Mouse (Mus musculus) inflammation-experienced regulatory T-cells, adult 6 months (primary cell): ENCODE results near the gene Zkscan1. TPM values are rescaled to one million over a fixed set of nuclear protein-coding genes. Genes with fewer than 3 reads are reported as not detected.
"Not testable (repeated sequence)": the region's sequence is repeated elsewhere in the genome, so short reads cannot be mapped to it uniquely, and the experiment has no call there.

ENCODE experiments used
- ATAC-seq: one replicate; pipeline ENCODE4 v1.8.0; 2017
- polyA plus RNA-seq, 3 experiments: library from polyadenylated mRNA; unstranded; fragments of 100-300 nt; shearing (Covaris generic); gene quantifications; one replicate each; pipeline ENCODE4 v1.2.1; 2017

Gene Zkscan1
- polyA plus RNA-seq = 10 to 100 TPM in 2 of 3 experiments, 1 to 10 TPM in 1; 9.7 to 11.1 (median 11.0) TPM

DNA sequence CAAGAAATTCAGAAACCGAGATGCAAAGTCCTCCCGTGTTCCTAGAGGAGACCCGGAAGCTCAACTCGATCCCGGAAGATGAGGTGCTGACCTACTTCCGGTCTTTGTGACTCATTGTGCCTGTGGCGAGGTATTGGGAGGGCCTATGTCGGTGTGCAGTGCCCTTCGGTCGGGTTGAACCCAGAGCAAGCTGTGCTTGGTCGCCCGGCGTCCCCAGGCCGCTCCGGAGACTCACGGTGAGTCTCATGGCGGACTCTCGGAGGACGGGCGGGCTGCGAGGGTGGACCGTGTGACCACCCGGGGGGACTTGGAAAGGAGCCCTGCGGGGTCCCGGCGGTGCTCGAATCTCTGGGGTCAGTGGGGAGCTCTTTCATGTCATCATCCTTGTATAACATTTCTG is at the start of gene Zkscan1:
Zkscan1 (plus strand) TSS at position 89 of the 400 bp plus-strand sequence.
- ATAC-seq = peak; percentile 100

DNA sequence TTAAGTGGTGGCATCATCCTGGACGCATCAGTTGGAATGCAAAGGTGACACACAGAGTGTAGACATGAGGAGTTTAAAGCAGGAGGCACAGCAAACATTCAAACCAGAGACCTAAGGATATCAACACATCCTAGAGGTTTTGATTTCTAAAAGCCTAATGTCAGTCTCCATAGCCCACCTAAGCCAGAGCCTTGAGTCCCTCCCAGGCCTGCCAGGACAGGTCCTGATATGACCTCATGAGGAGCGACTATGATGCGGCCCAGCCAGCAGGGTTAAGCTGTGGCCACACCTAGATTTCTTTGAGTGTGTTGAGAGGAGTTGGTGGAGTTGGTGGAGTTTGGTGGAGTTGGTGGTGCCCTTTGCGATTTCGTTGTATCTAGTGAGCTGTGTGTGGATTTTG is 32.0 kb upstream of the Zkscan1 start, which contains the start of gene Smok3c:
Smok3c (plus strand) TSS at position 301 of the 400 bp plus-strand sequence.
- ATAC-seq = not testable (repeated sequence)

DNA sequence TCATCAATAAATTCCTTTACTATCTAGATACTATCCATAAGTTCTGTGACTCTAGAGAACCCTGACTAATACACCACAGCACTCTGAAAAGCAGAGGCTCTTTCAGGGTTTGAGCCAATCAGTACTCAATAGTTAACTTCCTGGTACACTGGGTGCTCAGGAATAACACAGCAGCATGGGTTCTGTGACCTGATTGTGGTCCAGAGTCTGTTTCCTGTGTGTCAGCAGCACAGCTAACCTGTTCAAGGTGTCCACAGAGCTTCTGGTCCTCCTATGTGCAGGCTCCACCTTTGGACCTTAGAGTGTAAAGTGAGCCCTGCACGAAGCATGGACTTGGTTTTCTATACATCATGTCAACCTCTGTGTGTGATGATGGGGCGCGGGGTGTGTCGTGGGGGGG is 11.1 kb upstream of the Zkscan1 start:
- no peak for ATAC-seq

DNA sequence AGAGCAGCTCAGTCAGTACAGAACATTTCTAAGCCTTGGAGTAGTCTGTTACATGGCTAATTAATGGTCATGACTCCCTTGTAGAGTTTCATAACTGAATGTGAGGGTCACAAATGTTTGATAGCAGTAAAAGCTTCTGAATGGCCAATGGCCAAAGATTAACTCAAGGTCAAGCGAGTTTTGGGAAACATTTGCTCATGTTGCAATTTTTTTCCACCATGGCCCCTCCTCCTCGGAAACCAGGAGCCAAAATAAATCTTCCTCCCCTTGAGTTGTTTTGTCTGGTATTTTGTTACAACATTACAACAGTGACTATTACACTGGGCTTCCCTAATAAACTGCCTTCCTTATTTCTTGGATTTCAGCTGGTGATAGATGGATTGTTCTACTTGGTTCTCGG is 9.2 kb upstream of the Zkscan1 start:
- ATAC-seq = no peak

DNA sequence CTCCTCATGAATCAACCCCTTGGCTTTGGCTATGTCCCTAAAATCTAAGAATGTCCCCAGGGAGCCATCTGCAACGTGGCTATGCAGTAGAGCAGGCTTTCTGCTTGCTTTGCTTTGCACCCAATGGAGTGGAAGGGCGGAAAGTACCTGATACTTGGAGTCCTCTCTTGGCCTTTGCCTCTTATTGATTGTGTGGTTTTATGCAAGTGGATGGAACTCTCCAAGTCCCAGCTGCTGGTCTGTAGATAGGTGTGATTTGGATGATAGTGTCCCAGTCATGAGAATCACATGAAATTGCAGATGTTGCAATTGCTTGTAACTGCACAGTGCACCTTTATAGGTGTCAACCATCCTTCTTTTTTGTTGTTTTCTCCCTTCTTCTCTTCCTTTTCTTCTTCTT is 8.7 kb upstream of the Zkscan1 start:
- no peak for ATAC-seq

DNA sequence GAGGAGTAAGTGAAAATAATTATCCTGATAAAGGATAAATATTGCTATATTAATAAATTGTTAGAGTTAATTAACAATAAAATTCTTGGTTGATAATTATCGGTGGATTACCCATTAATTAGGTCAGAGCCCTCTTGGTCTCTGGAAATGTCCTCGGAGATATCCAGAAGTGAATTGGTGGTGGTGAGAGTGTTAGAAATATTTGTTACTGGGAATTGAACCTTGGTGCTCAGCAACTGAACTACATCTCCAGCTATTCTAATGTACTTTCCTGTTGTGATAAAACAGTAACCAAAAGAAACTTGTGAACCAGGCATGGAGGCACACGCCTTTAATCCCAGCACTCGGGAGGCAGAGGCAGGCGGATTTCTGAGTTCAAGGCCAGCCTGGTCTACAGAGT is 4.4 kb upstream of the Zkscan1 start:
- no peak for ATAC-seq

DNA sequence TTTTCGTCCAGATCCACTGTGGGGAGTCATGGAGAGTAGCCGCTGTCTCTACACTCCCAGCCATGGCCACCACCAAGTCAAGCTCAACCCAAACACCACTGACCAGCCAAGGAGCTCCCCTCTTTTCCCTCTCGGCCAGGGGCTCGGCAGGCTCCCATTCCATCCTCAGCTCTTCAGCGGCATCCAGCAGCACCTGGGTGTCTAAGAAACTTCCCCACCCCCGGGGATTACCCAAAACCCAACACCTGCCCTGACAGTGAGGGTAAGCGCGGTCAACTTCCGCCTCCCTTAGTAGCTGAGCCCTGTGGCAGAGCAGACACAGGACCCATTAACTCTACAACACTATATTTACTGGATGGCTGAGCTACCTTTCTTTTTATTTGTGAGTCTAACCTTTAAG is 3.4 kb upstream of the Zkscan1 start:
- no peak for ATAC-seq

DNA sequence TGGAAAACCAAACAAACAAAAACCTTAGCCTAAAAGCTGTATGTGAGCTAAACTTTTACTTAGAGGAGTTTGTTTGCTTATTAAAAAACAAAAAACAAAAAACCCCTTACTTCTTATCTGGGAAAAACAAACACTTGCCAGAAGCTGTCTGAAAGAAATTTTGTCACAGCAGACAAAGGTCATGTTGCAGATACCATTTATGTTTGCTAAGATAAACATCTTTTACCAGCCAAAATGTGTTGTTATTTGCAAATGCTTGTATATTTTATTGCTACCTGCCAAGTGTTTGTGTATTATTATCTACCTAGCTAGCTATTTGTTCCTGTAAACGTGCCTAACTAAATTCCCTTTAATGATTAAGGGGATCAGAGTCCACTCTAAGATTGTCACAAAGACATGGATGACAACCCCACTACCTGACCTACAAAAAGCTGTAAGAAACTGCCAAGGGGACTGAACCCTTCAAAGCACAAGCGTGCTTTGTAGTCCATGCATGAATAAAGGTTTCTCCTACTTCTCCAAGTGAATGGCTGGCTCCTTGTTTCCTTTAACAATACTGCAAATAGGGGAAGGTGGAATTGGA is 1.5 kb upstream of the Zkscan1 start:
- ATAC-seq = no peak

DNA sequence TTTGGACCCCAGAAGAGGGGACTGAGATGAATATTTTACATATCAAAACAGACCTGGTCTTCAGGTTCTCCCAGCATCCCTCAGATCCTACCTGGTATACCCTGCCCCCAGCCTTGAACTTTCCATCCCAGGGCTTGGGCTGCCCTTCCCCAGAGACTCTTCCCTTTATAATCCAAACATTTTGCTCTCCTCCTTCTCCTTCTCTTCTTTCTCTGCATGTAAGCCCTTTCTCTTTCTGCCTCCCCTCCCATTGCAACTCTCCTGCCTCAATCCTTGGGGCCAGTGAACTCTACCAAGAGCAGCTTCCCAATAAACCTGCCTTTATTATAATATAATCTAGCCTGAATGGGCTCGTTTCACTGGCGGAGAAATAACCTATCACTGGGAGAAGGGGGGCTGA is 948 bp upstream of the Zkscan1 start:
- no peak for ATAC-seq

DNA sequence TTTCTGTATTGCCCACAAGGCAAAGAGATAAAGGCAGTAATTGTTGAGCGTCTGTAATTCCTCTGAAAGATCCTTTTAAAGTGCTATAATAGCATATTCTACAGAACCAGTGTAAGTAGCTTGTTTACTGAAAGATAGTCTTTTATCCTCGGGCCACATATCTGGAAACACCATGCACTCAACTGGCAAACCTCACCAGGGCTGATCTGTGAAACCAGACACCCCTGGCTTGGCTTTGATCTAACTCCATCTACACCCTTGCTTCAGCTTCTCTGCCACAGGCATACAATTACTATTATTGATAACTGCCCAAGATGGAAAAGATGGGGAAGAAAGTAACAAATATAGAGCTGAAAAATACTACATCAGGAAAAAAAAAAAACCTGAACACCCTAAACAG is 377 bp upstream of the Zkscan1 start:
- no peak for ATAC-seq

DNA sequence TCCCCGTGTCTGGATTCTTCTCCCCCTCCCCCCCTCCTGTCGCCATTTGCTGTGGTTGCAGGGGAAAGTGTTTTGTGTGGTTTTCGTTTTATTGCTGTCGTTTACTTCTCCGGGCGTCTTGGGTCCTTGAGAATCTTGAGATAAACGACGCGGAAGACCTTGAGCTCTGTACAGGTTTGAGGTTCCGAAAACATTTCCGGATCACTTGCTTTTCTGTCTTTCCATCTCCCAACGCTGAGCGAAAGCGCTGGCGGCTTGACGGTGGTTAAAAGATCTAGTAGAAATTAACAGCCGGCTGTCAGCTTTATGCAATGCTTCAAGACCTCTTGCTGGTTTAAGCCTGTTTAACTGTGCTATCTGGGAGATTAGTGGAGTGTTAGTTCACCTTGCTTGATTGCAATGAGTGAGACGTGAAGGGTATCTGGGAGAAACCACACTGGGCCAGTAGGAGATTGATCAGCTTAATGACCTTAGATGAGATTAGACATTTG is 582 bp downstream of the Zkscan1 start:
- ATAC-seq = peak; percentile 47

DNA sequence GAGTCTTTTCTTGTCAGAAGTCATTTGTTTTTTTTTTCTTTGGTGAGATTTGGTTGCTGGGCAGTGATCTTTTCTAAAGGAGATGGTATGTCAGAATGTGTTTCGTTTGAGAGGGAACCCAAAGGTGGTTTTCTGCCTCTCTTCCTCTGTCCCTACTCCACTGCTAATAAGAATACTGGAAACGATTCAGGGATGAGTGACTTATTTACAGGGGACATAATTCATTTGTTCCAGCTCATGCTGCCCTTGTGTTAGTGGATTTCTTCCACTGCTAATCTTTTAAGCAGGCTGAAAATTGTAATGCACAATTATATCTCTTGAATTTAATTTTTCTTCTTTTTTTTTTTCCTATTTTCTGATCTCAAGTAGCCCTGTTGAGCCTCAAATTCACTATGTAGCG is 2.0 kb downstream of the Zkscan1 start:
- no peak for ATAC-seq

DNA sequence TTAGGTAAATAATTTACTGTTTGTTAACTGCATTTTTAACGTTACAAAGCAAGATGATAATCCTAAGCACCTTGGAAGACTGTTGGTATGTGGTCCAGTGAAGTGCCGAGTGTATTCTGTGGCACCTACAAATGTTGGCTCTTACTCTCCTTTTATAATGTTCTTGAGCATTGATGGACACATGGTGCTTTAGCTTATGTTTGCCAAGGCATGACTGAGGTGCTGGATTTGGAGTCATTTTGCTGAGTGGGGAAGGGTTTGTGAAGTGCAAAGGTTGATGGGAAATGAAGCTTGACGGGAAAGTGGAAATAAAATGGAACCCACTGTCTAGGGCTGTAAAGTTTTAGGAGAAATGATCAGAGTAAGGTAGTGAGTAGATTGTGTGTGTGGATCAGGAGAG is 3.5 kb downstream of the Zkscan1 start:
- ATAC-seq = no peak

DNA sequence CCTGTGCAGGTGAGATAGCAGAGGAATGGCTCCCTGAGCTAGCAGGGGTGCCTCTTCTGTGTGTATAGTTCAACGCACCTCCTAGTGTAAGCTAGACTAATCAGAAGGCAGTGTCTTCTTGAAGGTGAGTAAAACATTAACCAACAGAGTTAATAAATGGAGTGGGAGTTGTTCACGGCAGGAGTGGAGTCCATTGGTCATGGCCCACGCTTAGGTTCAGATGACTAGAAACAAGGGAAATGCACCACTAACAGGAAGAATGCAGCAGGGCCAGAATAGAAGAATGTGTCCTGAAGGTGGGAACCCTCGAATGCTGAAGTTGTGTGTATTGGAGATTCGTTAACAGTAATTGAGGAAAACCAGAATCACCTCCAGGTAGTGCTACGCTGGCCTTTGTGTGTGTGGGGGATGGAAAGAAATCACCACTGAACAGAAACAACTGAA is 4.2 kb downstream of the Zkscan1 start:
- no peak for ATAC-seq

DNA sequence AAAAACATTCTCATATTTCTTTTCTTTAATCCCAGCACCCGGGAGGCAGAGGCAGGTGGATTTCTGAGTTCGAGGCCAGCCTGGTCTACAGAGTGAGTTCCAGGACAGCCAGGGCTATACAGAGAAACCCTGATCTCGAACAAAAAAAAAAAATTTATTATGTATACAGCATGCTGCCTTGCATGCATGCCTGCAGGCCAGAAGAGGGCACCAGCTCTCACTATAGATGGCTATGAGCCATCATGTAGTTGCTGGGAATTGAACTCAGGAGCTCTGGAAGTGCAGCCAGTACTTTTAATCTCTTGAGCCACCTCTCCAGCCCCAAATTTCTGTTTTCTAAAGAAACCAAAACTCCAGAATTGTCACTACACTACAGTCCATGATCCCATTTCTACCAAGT is 5.4 kb downstream of the Zkscan1 start:
- ATAC-seq = no peak

DNA sequence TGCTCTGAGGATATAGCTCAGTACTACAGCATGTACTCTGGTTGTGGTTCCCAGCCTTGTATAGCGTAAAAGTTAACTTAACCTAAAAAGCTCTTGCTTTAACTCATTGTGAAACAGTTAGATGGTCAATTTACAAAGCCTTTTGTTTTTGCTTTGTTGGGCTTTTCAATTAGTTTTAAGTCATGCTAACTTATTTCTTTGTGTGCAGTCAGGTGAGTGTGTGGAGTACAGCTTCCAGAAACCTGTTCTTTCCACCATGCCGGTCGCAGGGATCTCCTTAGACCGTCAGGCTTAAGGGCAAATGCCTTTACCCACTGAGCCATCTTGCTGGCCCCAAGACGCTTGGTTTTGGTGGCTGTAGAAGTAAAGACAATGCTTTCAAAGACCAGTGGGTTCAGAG is 5.9 kb downstream of the Zkscan1 start:
- no peak for ATAC-seq

DNA sequence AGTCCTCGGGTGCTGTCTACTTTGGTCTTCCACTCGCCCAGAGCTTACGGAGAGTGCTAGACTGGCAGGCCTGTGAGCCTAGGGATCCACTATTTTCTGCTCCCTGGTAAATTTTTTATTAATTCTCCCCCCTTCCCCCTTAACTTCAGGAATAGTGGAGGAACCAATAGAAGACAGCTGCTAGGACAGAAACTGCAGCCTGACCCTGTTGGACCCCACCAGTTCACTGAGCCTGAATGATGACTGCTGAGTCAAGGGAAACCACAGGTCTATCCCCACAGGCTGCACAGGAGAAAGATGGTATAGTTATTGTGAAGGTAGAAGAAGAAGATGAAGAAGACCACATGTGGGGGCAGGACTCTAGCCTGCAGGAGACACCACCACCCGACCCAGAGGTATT is 7.9 kb downstream of the Zkscan1 start:
- ATAC-seq = no peak

DNA sequence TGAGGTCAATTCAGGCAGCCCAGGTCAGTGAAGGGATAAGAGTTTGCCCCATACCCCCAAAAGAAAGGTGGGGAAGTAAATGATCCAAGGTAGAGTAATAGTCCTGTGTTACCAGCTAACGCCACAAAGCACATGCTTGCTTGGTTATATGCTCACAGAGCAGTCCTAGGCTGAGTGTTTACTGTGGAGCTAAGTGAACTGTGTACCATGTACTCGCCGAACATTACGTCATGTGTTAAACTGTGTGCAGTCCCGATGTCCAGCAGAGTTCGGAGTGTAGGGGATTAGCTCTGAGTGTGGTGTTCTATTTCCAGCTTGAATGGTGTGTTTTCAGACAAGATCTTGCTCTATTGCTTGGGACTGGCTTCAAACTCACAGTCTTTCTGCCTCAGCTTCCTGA is 9.6 kb downstream of the Zkscan1 start:
- no peak for ATAC-seq

DNA sequence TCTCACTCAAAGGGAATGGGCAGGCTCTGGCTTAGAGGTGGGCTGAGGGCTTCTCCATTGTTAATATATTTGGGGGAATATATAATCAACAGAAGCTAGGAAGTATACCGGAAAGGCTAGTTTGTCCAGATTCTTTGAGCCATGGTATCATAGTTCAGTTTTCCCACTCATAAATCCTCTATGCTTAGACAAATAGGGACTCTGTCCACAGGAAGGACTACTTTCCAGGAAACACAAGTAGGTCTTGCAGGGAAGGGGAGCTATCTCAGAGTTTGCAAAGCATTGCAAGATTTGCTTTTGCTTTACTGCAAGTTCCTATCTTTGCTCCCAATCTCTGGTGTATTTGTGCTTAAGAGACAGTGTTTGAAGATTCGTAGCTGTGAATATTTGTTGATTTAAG is 20.1 kb downstream of the Zkscan1 start:
- no peak for ATAC-seq

DNA sequence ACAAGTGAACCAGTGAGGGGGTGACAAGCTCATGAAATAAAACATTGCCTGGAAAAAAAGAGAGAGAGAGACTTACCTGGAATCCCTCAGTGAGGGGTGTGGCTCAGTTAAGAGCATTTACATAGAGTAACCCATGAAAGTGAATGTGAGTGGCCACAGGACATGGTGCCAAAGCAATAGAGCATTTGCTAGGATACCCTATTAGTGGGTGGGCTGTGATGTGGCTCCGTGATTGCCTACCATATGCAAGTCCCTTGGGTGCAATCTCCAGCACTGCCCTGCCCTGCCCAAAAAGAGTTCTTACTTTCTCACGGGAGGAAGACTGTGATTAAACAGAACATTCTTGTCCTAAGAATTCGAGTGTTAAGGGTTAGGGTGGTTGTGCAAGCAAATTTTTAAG is 22.2 kb downstream of the Zkscan1 start:
- ATAC-seq = no peak

DNA sequence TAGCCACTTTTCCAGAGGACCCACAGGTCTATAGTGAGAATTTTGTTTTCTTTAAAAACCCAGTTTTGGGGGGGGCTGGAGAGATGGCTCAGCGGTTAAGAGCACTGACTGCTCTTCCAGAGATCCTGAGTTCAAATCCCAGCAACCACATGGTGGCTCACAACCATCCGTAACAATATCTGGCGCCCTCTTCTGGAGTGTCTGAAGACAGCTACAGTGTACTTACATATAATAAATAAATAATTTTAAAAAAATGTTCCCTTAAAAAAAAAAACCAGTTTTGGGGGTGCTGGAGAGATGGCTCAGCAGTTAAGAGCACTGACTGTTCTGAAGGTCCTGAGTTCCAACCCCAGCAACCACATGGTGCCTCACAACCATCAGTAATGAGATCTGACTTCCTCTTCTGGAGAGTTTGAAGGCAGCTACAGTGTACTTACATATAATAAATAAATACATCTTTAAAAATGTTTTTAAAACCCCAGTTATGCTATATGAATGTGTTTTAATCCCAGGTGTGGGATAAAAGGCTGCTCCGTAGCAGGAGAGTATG is 25.0 kb downstream of the Zkscan1 start:
- ATAC-seq = not testable (repeated sequence)

DNA sequence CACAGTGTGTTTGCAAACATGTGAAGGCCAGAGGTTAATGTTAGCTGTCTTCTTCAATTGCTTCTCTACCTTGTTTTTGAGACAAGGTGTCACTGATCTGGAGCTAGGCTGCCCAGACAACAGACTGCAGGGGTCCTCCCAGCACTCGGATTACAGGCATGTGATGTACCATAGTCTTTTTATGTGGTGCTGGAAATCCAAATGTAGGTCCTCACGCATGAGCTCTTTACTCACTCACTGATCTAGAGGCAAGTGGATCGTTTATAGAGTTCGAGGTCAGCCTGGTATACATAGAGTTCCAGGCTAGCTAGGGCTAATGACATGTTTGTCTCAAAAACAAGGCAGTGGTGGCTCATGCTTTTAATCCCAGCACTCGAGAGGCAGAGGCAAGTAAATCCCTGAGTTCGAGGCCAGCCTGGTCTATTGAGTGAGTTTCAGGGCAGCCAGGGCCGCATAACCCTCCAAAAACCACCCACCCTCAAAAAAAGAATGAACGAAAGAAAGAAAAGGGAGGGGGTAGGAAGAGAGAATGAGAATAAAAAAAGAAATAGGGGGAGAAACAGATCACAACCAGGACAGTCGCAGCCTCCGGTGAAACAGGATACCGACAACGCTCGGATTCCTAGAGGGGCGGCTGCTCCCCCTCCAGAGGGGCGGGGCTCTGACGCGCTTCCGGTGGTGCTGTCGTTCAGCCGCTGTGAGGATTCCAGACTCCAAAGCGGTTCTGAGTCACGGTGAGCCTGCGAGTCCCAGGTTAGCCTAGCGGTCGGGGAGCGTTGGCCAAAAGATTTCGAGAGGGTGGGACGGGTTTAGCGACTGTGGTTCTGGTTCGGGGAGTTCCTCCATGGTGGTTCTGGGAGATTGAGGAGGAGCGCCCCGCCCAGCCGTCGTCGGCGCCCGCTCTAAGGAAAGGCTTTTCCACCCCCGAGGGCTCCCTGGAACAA is 31.6 kb downstream of the Zkscan1 start, which contains the start of gene Zscan21:
Zscan21 (plus strand) TSS at position 649 of the 944 bp plus-strand sequence.
- peak; percentile 99 for ATAC-seq
